Mouse (Mus musculus): ENCODE measurements around the gene Gal3st1. TPM values are rescaled to one million over a fixed set of nuclear protein-coding genes. Genes with fewer than 3 reads are reported as not detected.
"Not testable (repeated sequence)": the region's sequence is repeated elsewhere in the genome, so short reads cannot be mapped to it uniquely, and the experiment has no call there.

Gene Gal3st1
- total and polyA plus RNA-seq, 3 experiments, result 0.08 TPM; not detected in 2

DNA sequence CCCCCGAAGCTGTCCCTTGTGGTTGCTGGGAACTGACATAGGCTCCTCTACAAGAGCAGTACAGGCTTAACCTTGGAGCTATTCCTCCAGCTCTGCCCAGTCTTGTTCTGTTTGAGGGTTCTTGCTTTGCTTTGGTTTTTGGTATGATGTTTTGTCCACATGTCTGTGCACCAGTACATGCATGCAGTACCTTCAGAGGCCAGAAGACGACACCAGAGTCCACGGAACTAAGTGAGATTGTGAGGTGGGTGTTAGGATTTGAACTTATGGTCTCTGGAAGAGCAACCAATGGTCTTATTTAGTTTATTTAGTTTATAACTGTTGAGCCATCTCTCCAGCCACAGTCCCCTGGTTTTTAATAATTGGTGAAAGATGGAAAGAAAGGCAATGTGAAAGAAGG lies 23.0 kb downstream of the Gal3st1 start (continued):
- TF ChIP-seq MYC (IDR thresholded peaks at IDR 0.05; ENCODE audit: low read depth, low read length) (0 out of 2 replicates have a peak, but pooled peaks have one; percentile 19), POLR2A (IDR thresholded peaks at IDR 0.05; ENCODE audit: low read depth, low read length) (no peak), MAFK (IDR thresholded peaks at IDR 0.05; ENCODE audit: insufficient replicate concordance, low read length) (no peak), EP300 (IDR thresholded peaks at IDR 0.05; ENCODE audit: low read length) (no peak), ZKSCAN1 (IDR thresholded peaks at IDR 0.05; ENCODE audit: borderline replicate concordance, low read depth, low read length) (no peak), ETS1 (conservative IDR thresholded peaks at IDR 0.05; ENCODE audit: low read depth, low read length) (no peak)

DNA sequence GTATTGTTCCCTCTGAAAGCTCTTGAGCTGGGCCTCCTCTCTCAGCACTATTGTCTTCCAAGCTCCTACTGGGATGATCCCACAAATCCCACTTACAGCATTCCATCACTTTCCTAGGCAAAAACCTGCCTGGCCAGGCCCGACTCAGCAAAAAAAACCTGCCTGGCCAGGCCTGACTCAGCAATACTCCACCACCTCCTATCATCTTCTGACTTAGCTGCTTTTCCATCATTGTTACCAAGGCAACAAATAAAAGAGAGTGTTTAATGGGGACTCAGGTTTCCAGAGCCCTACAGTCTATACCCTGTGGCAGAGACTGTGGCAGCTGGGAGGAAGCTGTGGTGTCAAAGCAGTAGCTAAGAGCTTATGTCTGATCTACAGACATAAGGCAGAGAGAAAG lies 29.2 kb downstream of the Gal3st1 start:
- Histone ChIP-seq H3K36me3 (replicated peaks in 1 of 2; ENCODE audit: control insufficient read depth in 1 of 2, insufficient read depth in 1 of 2, low read length in 1 of 2) (no peaks in the 10 kb centered on the region), H3K27ac (ENCODE audit: insufficient read depth, low read depth) (no peak overlapping the region), H3K27me3 (replicated peaks) (no peaks in the 10 kb centered on the region), H3K4me2 (ENCODE audit: insufficient read depth, low read depth, poor library complexity, severe bottlenecking) (no peak overlapping the region), H3K9me3 (replicated peaks; ENCODE audit: low read length) (peaks cover 14% of the 10 kb centered on the region), H3K4me3 (replicated peaks in 1 of 3; ENCODE audit: low read depth in 2 of 3, low read length in 2 of 3, poor library complexity in 1 of 3) (no peak overlapping the region), H3K4me1 (ENCODE audit: control insufficient read depth in 1 of 2, insufficient read depth in 2 of 2) (no peaks in the 10 kb centered on the region), H3K79me2 (replicated peaks; ENCODE audit: control insufficient read depth, extremely low read depth, insufficient read depth, poor library complexity, severe bottlenecking) (no peaks in the 10 kb centered on the region), H3K9ac (ENCODE audit: insufficient read depth, low read depth) (no peak overlapping the region)
- DNase-seq (ENCODE audit: extremely low read depth), result no peak
- in situ Hi-C loops (cut with MboI; ENCODE audit: low pct_ligation_motif_present, low pct_unique_long_range_greater_than_20kb, low sequenced_read_pairs), result loop anchor here (5.0 to 25.0 kb wide), 2 partner anchors 65 to 400 kb away; no protein-coding TSS in a partner anchor
- dilution Hi-C loops (cut with MboI; ENCODE audit: extremely low pct_ligation_motif_present, extremely low pct_unique_long_range_greater_than_20kb, low sequenced_read_pairs), result no loop called here
- no peak for TF ChIP-seq HCFC1 (IDR thresholded peaks at IDR 0.05; ENCODE audit: low read depth, low read length)
- TF ChIP-seq TCF12 (IDR thresholded peaks at IDR 0.05; ENCODE audit: low read depth, low read length), result no peak
- peak; percentile 44; the same call in 1 of the 2 replicates for TF ChIP-seq MAFK (IDR thresholded peaks at IDR 0.05; ENCODE audit: insufficient replicate concordance, low read length)
- no peak for TF ChIP-seq MAX (IDR thresholded peaks at IDR 0.05; ENCODE audit: low read length)

GRCm38 (mm10) chr11:4015796-4016195 lies 32.4 kb downstream of the Gal3st1 start:
- not testable (repeated sequence) for DNase-seq (ENCODE audit: extremely low read depth)

DNA sequence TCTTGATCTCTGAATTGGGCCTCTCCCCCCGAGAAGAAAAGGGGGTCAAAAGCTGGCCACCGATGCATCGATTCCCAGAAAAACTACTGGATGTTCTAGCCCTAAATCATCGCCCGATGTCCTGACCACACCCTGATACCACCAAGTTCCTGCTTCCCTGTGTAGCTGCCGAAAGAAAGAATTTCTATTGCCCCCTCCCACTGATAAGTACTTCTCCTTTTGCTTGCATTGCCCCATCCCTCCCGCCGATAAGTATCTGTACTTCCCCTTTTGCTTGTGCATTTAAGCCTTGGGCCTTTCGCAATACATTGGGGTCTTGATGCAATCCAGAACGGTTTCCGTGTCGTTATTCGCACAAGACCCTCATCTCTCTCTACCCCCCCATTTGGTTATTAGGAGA lies 38.7 kb downstream of the Gal3st1 start:
- H3K27ac ChIP-seq (ENCODE audit: insufficient read depth, low read depth); H3K4me1 ChIP-seq (ENCODE audit: control insufficient read depth in 1 of 2, insufficient read depth in 2 of 2); H3K36me3 ChIP-seq (replicated peaks in 1 of 2; ENCODE audit: control insufficient read depth in 1 of 2, insufficient read depth in 1 of 2, low read length in 1 of 2); H3K9ac ChIP-seq (ENCODE audit: insufficient read depth, low read depth); H3K79me2 ChIP-seq (replicated peaks; ENCODE audit: control insufficient read depth, extremely low read depth, insufficient read depth, poor library complexity, severe bottlenecking); H3K9me3 ChIP-seq (replicated peaks; ENCODE audit: low read length); DNase-seq (ENCODE audit: extremely low read depth); H3K4me2 ChIP-seq (ENCODE audit: insufficient read depth, low read depth, poor library complexity, severe bottlenecking); dilution Hi-C loops (cut with MboI; ENCODE audit: extremely low pct_ligation_motif_present, extremely low pct_unique_long_range_greater_than_20kb, low sequenced_read_pairs); H3K4me3 ChIP-seq (replicated peaks in 1 of 3; ENCODE audit: low read depth in 2 of 3, low read length in 2 of 3, poor library complexity in 1 of 3): not testable (repeated sequence)
- in situ Hi-C loops (cut with MboI; ENCODE audit: low pct_ligation_motif_present, low pct_unique_long_range_greater_than_20kb, low sequenced_read_pairs), result loop anchor here (25.0 kb wide), 1 partner anchor 390 kb away; no protein-coding TSS in a partner anchor
- H3K27me3 ChIP-seq (replicated peaks), result peaks cover 12% of the 10 kb centered on the region

More at GRCm38 (mm10) chr11:4015796-4016195, 32.4 kb downstream of the Gal3st1 start:
- H3K27me3 ChIP-seq (replicated peaks); H3K36me3 ChIP-seq (replicated peaks in 1 of 2; ENCODE audit: control insufficient read depth in 1 of 2, insufficient read depth in 1 of 2, low read length in 1 of 2); H3K9ac ChIP-seq (ENCODE audit: insufficient read depth, low read depth); dilution Hi-C loops (cut with MboI; ENCODE audit: extremely low pct_ligation_motif_present, extremely low pct_unique_long_range_greater_than_20kb, low sequenced_read_pairs); H3K79me2 ChIP-seq (replicated peaks; ENCODE audit: control insufficient read depth, extremely low read depth, insufficient read depth, poor library complexity, severe bottlenecking); H3K4me2 ChIP-seq (ENCODE audit: insufficient read depth, low read depth, poor library complexity, severe bottlenecking); H3K27ac ChIP-seq (ENCODE audit: insufficient read depth, low read depth); H3K4me1 ChIP-seq (ENCODE audit: control insufficient read depth in 1 of 2, insufficient read depth in 2 of 2); H3K4me3 ChIP-seq (replicated peaks in 1 of 3; ENCODE audit: low read depth in 2 of 3, low read length in 2 of 3, poor library complexity in 1 of 3): not testable (repeated sequence)
- peaks cover 11% of the 10 kb centered on the region for H3K9me3 ChIP-seq (replicated peaks; ENCODE audit: low read length)
- in situ Hi-C loops (cut with MboI; ENCODE audit: low pct_ligation_motif_present, low pct_unique_long_range_greater_than_20kb, low sequenced_read_pairs), result loop anchor here (25.0 kb wide), 1 partner anchor 397 kb away; no protein-coding TSS in a partner anchor
